Mouse (Mus musculus): Measurements from ENCODE around the gene Bbx.

The Bbx gene

DNA sequence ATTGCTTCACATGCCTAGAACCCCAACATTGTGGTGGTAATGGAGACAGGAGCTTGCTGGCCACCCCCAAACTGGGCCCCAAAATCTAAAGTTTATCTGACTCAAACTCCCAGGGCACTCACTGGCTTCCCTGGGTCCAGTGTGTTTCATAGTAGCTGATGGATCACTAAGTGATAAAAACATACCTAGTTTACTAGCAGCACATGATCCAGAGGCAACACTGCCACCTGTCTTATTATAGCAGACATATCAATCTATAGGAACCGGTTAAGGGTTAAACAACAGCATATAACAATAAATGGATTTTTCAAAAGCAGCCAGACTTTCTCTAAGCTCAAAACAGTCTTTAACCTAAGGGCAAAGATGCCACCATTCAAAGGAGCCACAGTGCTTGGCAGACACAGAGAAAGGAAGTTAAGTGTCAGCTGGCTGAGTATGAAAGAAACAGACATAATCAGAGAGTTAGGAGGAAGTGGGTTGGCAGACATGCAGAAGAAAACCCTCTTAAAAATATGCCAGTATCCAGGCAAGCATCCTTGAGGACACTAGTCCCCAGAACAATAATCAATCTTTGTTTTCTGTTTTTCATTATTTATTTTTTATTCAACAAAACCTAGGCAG is 116.7 kb downstream of the Bbx start:
- DNase-seq (ENCODE audit: low spot score in 2 of 2): no peak

DNA sequence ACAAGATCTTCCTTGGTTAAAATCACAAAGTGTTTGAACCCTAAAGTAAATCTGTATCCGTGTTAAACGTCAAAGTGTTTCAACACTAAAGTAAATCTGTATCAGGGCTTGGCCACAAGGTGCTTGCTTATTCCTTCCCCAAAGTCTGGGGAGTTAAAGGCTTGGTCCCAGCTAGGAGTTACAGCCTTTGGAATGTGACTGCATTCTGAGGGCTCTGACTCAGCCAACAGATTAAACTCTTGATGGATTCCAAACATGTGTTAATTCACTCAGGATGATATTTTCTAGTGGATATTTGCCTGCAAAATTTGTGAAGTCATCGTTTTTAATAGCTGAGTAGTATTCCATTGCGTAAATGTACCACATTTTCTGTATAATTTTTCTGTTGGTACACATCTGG is 120.6 kb downstream of the Bbx start:
- no peak for DNase-seq (ENCODE audit: low spot score in 2 of 2)

DNA sequence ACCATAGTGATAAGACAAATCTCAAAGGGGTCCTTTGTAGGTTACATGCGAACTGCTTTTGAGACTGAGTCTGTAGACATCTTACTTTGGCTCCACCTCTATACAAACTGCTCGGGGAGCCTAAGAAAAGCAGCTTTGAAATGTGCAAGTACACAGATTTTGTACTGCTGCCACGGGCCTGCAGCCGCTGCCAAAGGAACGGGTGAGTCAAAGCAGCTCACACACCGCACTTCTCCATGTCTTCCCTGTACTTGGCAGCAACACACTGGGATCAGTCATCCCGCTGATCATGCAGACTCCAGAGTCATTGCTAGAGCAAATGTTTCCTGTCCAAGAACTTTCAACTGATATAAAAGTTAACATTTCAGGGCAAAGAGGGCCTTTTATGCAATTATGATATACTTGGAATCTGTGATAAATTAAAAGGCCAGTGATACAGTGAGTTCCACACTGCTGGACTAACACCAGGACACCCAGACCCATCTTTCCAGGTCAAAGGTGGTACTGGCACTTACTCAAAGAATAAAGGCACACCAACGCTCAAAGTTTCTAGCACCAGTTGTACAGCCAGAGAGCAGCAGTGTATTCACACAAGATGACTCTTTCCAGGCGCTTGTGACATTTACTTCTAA is 122.7 kb downstream of the Bbx start:
- peak; percentile 65 to 76 for DNase-seq (ENCODE audit: low spot score in 2 of 2)

- no peak for DNase-seq (ENCODE audit: low spot score in 2 of 2)
Observed at GRCm38 (mm10) chr16:50308256-50308655, 123.9 kb downstream of the Bbx start.

DNA sequence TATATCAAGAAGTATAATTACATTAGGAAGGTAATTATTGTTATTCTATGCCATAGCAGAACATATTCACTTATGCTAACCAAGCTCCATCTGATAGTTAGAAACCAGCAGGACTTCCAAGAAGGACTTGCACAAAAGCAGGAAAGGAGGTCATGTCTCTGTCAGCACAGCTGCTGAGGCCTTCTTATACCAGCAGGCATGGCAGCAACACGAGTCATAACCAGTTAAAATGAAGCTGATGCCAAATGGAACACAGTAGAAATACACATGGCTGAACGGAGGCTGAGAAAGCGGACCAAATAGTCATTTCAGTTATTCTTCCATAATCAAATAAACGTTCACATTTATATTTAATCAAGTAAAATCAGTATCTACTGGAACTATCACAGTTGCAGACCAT is 125.0 kb downstream of the Bbx start:
- no peak for DNase-seq (ENCODE audit: low spot score in 2 of 2)

DNA sequence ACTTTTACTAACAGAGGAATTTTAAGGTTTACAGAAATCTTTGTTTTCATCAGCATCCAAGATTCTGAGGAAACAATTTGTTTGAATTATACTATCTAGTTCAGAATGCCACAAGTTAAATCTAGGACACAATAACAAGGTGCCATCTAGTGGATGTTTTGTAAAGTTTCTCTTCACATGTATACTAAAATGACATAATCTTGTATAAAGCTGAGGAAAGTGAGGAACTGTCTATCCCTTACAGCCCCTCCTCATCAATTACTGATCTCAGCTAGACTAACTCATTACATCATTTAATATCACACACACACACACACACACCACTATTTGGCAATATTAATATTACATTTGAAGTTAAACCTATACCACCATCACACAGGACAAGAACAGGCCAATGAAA is 125.5 kb downstream of the Bbx start:
- no peak for DNase-seq (ENCODE audit: low spot score in 2 of 2)

- DNase-seq (ENCODE audit: low spot score in 2 of 2): no peak
Observed at GRCm38 (mm10) chr16:50305156-50305555, 127.0 kb downstream of the Bbx start.

DNA sequence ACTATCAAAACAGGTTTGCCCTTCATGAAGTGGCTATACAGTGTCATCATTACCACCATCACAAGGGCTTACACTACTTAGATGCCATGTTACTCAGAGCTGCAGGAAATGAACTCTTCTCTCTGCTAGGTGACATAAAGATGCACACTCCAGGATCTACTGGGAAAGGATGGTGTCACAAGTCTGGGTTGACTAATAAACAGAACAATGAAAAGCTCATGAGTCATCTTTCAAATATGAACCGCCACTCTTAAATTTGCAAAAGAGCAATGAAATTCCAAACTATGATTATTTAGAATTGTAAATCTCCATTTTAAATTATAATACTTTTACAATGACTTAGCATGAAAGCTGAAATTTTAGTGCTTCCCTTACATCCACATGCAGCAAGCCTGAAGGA is 129.6 kb downstream of the Bbx start:
- no peak for DNase-seq (ENCODE audit: low spot score in 2 of 2)

DNA sequence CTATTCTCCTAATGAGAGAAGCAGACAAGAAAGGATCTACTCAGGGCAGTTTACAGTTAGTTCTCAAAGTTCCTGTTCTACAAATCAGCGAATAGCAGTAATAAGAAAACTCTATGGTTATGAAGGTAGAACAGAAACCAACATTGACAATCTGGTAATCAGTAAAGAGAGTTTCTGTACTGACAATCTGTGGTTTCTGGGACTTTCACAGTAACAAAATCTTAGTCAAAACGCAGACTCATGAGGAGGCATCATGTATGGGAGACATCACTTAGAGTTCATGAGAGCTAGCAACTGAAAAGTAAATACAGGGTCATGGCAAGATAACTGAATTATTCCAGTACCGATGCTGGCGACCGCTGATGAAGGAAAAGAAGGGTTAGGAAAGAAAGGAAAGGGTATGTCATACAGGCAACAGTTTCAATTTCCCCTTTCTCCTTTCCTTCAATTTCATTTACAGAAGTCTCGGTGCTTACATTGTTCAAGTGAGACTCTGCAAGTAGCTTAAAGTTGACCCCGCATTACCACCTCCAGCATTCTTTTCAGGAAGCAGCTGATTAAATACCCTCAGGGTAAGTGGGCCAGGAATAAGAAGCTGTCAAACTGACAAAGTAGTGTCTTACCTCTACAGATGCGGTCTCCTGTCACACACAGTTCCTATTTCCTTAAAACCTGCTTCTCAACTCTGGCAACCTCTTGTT is 133.3 kb downstream of the Bbx start:
- DNase-seq (ENCODE audit: low spot score in 2 of 2): no peak

DNA sequence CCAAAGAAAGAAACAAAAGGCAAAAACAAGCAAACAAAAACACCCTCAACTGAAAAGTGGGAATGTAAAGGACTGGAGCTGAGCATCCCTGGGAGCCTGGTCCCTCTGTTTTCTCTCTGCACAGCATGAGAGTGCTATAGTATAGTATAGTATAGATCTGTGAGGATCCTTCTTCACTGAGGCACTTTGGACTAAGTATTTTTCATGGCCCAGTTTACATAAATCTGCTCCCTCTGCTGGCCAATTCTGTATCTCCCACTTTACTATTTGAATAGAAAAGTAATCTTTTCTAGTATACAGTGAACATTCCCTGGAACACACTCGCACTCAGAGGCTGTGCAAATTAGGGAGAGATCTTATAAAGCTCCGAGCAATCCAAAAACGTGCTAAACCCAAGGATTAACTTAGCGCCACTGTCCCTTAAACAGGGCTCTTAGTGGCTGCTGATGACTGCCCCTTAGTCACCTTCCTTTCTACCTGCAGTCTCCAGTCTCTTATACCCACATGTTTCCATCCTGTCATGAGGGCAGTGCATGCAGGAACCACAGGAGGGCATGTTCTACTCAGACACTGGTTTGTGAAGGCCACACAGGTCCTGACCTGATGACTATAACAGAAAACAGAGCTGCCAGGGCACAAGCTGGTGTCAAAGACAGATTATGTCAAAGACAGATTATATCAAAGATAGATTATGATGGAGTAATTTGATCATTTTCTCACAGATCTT is 138.5 kb downstream of the Bbx start:
- no peak for DNase-seq (ENCODE audit: low spot score in 2 of 2)

DNA sequence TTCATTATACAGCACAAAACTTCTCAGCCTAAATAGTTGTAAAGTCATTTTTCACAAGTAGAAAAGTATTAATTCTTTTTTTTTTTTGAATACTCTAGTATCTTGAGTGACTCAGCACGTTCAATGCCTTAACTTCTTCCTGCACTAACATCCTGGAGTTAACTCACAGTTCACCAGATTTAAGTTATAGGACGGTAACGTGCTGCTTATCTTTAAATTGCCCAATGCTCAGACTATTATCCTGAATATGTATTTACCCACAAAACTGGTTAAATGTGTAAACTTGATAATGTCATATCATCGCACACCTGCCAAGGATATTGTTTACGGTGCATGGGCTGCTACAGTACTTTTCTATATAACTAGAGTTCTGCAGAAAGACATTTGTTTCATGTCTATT is 139.4 kb downstream of the Bbx start:
- DNase-seq (ENCODE audit: low spot score in 2 of 2): no peak

DNA sequence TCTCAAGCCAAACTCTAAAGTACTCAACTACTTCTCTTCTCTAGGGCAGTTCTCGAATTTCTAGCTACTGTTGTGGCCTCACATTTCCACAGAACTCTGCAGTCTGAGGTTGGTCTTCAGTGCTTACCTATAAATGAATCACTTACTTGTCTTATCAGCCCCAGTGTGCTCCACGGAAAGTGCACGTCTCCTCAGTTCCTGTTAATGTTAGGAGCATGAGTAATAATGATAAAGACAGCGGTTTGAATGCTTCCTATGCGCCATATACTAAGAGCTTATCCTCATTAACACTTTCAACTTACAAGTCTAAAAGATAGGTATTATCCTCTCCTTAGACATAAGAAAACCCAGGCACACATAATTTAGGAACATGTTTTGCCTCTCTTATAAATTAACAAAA is 142.4 kb downstream of the Bbx start:
- DNase-seq (ENCODE audit: low spot score in 2 of 2): no peak

GRCm38 (mm10) chr16:50272813-50273212 is 159.4 kb downstream of the Bbx start:
- DNase-seq (ENCODE audit: low spot score in 2 of 2): no peak

DNA sequence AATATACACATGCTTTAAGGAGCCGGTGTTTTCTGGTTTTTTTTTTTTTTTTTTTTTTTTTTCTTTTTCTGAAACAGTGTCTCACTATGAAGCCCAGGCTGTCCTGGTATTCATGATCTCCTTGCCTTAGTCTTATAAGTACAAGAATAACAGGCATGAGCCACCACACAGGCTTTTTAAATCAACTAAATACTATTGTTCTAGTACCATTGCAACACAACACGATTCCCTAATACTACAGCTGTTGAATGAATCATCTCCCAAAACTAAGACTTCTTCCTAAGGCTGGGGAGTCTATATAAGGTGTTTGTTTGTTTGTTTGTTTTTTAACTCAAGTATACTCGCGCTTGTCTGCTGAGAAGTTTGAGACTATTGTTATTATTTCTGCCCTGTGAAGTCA is 169.5 kb downstream of the Bbx start:
- DNase-seq (ENCODE audit: low spot score in 2 of 2): no peak

DNA sequence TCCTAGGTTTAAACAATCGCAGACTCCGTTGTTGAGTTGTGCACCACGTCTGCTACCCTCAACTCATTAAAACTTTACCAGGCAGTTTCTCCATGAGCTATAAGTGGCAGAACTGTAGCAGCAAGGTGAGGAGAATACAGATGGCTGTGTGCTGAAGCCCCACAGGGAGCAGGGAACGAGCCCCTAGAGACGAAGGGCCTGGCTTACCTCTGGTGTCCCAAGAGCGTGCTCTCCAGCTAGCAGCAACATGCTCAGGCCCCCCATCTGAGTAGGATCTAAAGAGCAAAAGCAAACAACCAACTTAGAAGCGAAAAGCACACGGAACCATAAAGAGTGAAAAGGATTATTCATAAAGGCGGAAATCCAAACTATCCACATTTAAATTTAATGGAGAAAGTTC is 170.0 kb downstream of the Bbx start:
- no peak for DNase-seq (ENCODE audit: low spot score in 2 of 2)

- no peak for DNase-seq (ENCODE audit: low spot score in 2 of 2)
Observed at GRCm38 (mm10) chr16:50261741-50262140, 170.4 kb downstream of the Bbx start.

- no peak for DNase-seq (ENCODE audit: low spot score in 2 of 2)
Observed at GRCm38 (mm10) chr16:50254522-50255159, 177.5 kb downstream of the Bbx start.

GRCm38 (mm10) chr16:50251417-50251975 is 180.7 kb downstream of the Bbx start:
- DNase-seq (ENCODE audit: low spot score in 2 of 2): no peak

DNA sequence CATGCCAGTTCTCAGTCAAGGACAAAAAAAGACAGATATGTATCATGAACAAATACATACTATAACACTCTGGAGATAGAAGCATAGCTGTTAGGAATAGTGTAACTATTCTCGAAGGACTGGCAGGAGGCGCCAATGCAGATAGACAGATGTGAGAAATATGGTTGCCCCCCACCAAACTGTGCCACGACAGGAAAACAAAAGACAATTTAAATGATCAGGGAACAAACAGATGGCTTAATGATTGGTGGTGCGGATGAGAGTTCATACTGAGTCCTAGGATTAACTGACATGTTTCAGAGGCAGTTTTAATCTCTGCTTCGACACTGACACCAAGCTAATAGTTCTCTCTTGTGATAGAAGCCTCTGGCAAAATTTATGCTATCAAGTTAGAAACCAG is 181.7 kb downstream of the Bbx start:
- no peak for DNase-seq (ENCODE audit: low spot score in 2 of 2)

DNA sequence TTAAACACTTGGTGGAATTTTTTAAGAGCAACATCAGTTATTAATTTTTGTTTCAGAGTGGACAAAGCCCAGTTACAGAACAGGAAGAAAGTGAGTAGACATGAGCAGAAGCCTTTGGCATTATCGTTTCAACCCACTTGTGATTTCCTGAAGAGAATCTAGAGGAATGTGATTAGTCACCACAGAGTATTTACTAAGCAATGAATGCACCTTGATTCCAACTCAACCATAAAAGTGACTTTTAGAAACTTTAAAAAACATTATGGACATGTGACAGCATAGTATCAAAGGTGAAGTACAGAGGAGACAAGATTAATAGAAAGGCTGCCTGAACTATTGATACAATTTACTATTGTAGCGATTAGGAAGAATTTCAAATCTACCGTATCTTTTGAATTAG is 183.2 kb downstream of the Bbx start:
- no peak for DNase-seq (ENCODE audit: low spot score in 2 of 2)

DNA sequence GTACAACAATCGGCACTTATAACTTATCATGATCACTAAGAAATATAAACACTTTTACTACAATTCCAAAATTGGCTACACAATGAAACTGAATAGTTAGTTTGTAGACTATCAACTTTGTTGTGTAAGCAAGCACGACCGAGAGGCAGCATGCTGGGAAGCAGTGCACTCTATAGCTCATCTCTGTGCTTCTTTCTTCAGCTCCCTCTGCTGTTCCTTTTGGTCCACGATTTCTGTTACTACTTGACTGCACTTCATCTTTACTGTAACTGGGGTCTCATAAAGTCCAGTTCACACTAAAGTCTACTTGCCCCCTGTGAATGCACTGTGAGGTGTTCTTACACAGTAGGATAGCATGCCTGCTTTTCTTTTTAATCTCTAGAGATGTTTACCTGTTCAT is 189.7 kb downstream of the Bbx start:
- no peak for DNase-seq (ENCODE audit: low spot score in 2 of 2)

GRCm38 (mm10) chr16:50241604-50242003 is 190.6 kb downstream of the Bbx start:
- no peak for DNase-seq (ENCODE audit: low spot score in 2 of 2)
